ENCODE assay signal across 12 mouse cellular contexts in the genomic region with DNA sequence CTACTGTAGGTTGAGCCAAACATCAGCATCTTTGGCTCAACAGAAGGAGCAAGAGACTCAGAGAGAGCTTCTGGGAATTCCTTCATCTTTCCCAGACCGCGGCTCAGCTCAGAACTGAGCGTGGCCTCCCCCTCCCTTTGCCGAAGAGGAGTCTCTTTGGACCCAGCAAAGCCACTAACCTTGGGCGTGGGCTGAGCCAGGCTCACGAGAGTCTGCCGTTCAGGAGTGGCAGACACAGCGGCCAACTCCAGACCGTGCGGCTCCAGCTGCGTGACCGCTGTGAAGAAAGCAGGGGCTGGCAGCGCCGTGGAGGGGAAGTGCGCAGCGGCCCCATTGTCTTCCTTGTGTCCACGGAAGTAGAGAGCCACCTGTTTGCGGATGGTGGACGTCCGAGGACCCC. TPM values are rescaled to one million over a fixed set of nuclear protein-coding genes. Genes with fewer than 3 reads are reported as not detected.
DNase-seq lines count a peak whose midpoint lies in the region; ATAC-seq lines count a peak whose summit lies in the region.
"Had no signal": no experiment of that assay in that cellular context is flagged by ENCODE, and none has a peak within 500 bp of the region (broad histone marks: within the 10 kb centered on the region; RNA-seq: fewer than 3 reads in every experiment).

No protein-coding gene starts in this region.

- WGBS in heart, embryonic 14.5 days: 1% methylated on average over 20 of the region's 20 CpGs
- 4% methylated on average over 20 of the region's 20 CpGs for WGBS in embryonic facial prominence, embryonic 10.5 days
- 2% methylated on average over 20 of the region's 20 CpGs for WGBS in hindbrain, embryonic 10.5 days
- WGBS in midbrain, embryonic 14.5 days: 7% methylated on average over 20 of the region's 20 CpGs

- intact Hi-C loops in heart, postnatal 14 days (cut with DNase I): no loop called here
- intact Hi-C loops in left cerebral cortex, postnatal 4 days (cut with DNase I): no loop called here

- H3K9ac ChIP-seq in heart, embryonic 14.5 days (ENCODE audit: low read length): no peak overlapping the region
- H3K9ac ChIP-seq in midbrain, embryonic 14.5 days (replicated peaks; ENCODE audit: low read length): peak overlapping the region; percentile 36; the same call in 1 of the 2 replicates
- H3K9ac ChIP-seq: liver, embryonic 15.5 days had no signal

- no peaks in the 10 kb centered on the region for H3K36me3 ChIP-seq in heart, embryonic 14.5 days (ENCODE audit: control insufficient read depth, insufficient read depth, low read length)
- H3K36me3 ChIP-seq in embryonic facial prominence, embryonic 10.5 days (replicated peaks): no peaks in the 10 kb centered on the region
- H3K36me3 ChIP-seq in hindbrain, embryonic 10.5 days: no peaks in the 10 kb centered on the region
- no peaks in the 10 kb centered on the region for H3K36me3 ChIP-seq in midbrain, embryonic 14.5 days (ENCODE audit: control insufficient read depth, insufficient read depth, low read length)
- H3K36me3 ChIP-seq: liver, embryonic 15.5 days had no signal

- peak overlapping the region; percentile 23; the same call in 1 of the 2 replicates for H3K4me2 ChIP-seq in heart, embryonic 14.5 days (ENCODE audit: low read length)
- H3K4me2 ChIP-seq in midbrain, embryonic 14.5 days (ENCODE audit: low read length): peak overlapping the region; percentile 54
- H3K4me2 ChIP-seq: liver, embryonic 15.5 days had no signal

- no peaks in the 10 kb centered on the region for H3K9me3 ChIP-seq in heart, embryonic 14.5 days (ENCODE audit: control insufficient read depth, low read length)
- no peaks in the 10 kb centered on the region for H3K9me3 ChIP-seq in embryonic facial prominence, embryonic 10.5 days
- H3K9me3 ChIP-seq in hindbrain, embryonic 10.5 days: no peaks in the 10 kb centered on the region
- H3K9me3 ChIP-seq in midbrain, embryonic 14.5 days (ENCODE audit: control insufficient read depth, low read length): no peaks in the 10 kb centered on the region
- H3K9me3 ChIP-seq: liver, embryonic 15.5 days had no signal

- no peak overlapping the region for H3K4me3 ChIP-seq in heart, embryonic 14.5 days (ENCODE audit: control insufficient read depth in 1 of 2, insufficient read depth in 1 of 2, low read depth in 1 of 2, low read length in 2 of 2)
- H3K4me3 ChIP-seq in embryonic facial prominence, embryonic 10.5 days: peak overlapping the region; percentile 16; the same call in 1 of the 2 replicates
- H3K4me3 ChIP-seq in hindbrain, embryonic 10.5 days: 0 out of 2 replicates have a peak overlapping the region, but pooled peaks have one; percentile 5
- H3K4me3 ChIP-seq in midbrain, embryonic 14.5 days (replicated peaks; ENCODE audit: low read depth, low read length): peak overlapping the region; percentile 25
- H3K4me3 ChIP-seq: liver, embryonic 15.5 days had no signal

- H3K27ac ChIP-seq in heart, embryonic 14.5 days (replicated peaks in 1 of 2; ENCODE audit: control insufficient read depth in 1 of 2, insufficient read depth in 1 of 2, low read depth in 2 of 2, low read length in 2 of 2): no peak overlapping the region
- no peak overlapping the region for H3K27ac ChIP-seq in embryonic facial prominence, embryonic 10.5 days (replicated peaks)
- no peak overlapping the region for H3K27ac ChIP-seq in hindbrain, embryonic 10.5 days
- no peak overlapping the region for H3K27ac ChIP-seq in midbrain, embryonic 14.5 days (replicated peaks; ENCODE audit: low read depth, low read length)
- H3K27ac ChIP-seq: liver, embryonic 15.5 days had no signal

- H3K4me1 ChIP-seq in heart, embryonic 14.5 days (ENCODE audit: control insufficient read depth in 2 of 2, insufficient read depth in 2 of 2, low read length in 2 of 2): peaks cover 0 to 4% of the 10 kb centered on the region in 2 experiments; a peak in 2 of 4 replicates
- peaks cover 7% of the 10 kb centered on the region for H3K4me1 ChIP-seq in embryonic facial prominence, embryonic 10.5 days
- peaks cover 13% of the 10 kb centered on the region for H3K4me1 ChIP-seq in hindbrain, embryonic 10.5 days (replicated peaks)
- peaks cover 8% of the 10 kb centered on the region; the same call in 1 of the 2 replicates for H3K4me1 ChIP-seq in midbrain, embryonic 14.5 days (ENCODE audit: control insufficient read depth, insufficient read depth, low read length)
- H3K4me1 ChIP-seq: liver, embryonic 15.5 days had no signal

- H3K27me3 ChIP-seq in heart, embryonic 14.5 days (ENCODE audit: control insufficient read depth, insufficient read depth, low read length): peaks cover 92% of the 10 kb centered on the region
- H3K27me3 ChIP-seq in embryonic facial prominence, embryonic 10.5 days (replicated peaks; ENCODE audit: low read depth, poor library complexity, severe bottlenecking): peaks cover 100% of the 10 kb centered on the region
- H3K27me3 ChIP-seq in hindbrain, embryonic 10.5 days (ENCODE audit: insufficient read depth, poor library complexity, severe bottlenecking): peaks cover 100% of the 10 kb centered on the region
- peaks cover 80% of the 10 kb centered on the region for H3K27me3 ChIP-seq in midbrain, embryonic 14.5 days (ENCODE audit: control insufficient read depth, insufficient read depth, low read length)

- ATAC-seq in heart, embryonic 14.5 days (ENCODE audit: insufficient number of reproducible peaks, insufficient read depth, low FRiP score, low read depth): no peak
- ATAC-seq in midbrain, embryonic 14.5 days (ENCODE audit: low FRiP score, low TSS enrichment): 0 out of 2 replicates have a peak, but pooled peaks have one; percentile 37
- ATAC-seq in monocyte, adult 5-6 weeks (replicated peaks; ENCODE audit: insufficient number of reproducible peaks, low FRiP score, low TSS enrichment, poor library complexity, severe bottlenecking): no peak

- no peak for DNase-seq in heart, postnatal 14 days
- DNase-seq in embryonic facial prominence, embryonic 10.5 days (ENCODE audit: low spot score): no peak
- no peak for DNase-seq in hindbrain, embryonic 10.5 days (ENCODE audit: low spot score)
- DNase-seq in midbrain, embryonic 14.5 days: peak; percentile 43
- no peak for DNase-seq in left cerebral cortex, postnatal 4 days
- DNase-seq in left cerebral cortex, adult 9 months (ENCODE audit: low spot score in 2 of 2): no peak
- DNase-seq: cerebellum, postnatal 14 days; right cerebral cortex, postnatal 25 days had no signal

RNA-seq across cellular contexts. Expression of a gene that starts 10.9 kb away (rescaled TPM):
- not detected in 2 replicates for polyA plus RNA-seq in heart, embryonic 14.5 days (2014; fragmentation: Nextera tagmentation; extraction: Ambion mirVana)
- total RNA-seq in heart, postnatal 14 days (2021): not detected
- 10.4 and 11.5 TPM in 2 replicates for polyA plus RNA-seq in embryonic facial prominence, embryonic 10.5 days (2016; fragmentation: Nextera tagmentation; extraction: Ambion mirVana)
- 1.2 and 3.0 TPM in 2 replicates for polyA plus RNA-seq in hindbrain, embryonic 10.5 days (2016; fragmentation: Nextera tagmentation; extraction: Ambion mirVana)
- 3.4 and 5.5 TPM in 2 replicates for polyA plus RNA-seq in midbrain, embryonic 14.5 days (2014; fragmentation: Nextera tagmentation; extraction: Ambion mirVana)
- total RNA-seq in monocyte, adult 5-6 weeks (2017): not detected in 3 replicates
- total RNA-seq in left cerebral cortex, postnatal 4 days (2021): 10 to 100 TPM; 11.1 to 13.1 TPM
- polyA plus RNA-seq: C2C12; liver, embryonic 15.5 days had no signal

RNA-seq across cellular contexts. Expression of a gene that starts 11.1 kb away (rescaled TPM):
- polyA plus RNA-seq in heart, embryonic 14.5 days (2014; fragmentation: Nextera tagmentation; extraction: Ambion mirVana): 22.3 and 22.7 TPM in 2 replicates
- 10 to 100 TPM; 18.0 to 18.2 TPM for total RNA-seq in heart, postnatal 14 days (2021)
- 15.4 and 15.7 TPM in 2 replicates for polyA plus RNA-seq in embryonic facial prominence, embryonic 10.5 days (2016; fragmentation: Nextera tagmentation; extraction: Ambion mirVana)
- 15.3 and 16.1 TPM in 2 replicates for polyA plus RNA-seq in hindbrain, embryonic 10.5 days (2016; fragmentation: Nextera tagmentation; extraction: Ambion mirVana)
- 38.9 and 43.1 TPM in 2 replicates for polyA plus RNA-seq in midbrain, embryonic 14.5 days (2014; fragmentation: Nextera tagmentation; extraction: Ambion mirVana)
- total RNA-seq in monocyte, adult 5-6 weeks (2017): 73.5 to 79.9 TPM (median 79.6 TPM) in 3 replicates
- 10 to 100 TPM; 32.0 to 34.1 TPM for total RNA-seq in left cerebral cortex, postnatal 4 days (2021)

Comparison
In these comparisons a context has a peak if more than half of its experiments do, and no peak if none do; other contexts are left out.
1. H3K4me3 ChIP-seq: peak in embryonic facial prominence, embryonic 10.5 days (single experiment), hindbrain, embryonic 10.5 days (single experiment) and midbrain, embryonic 14.5 days (single experiment); none in heart, embryonic 14.5 days (0 of 2).